Mouse (Mus musculus): ENCODE data around the gene Vps51. TPM values are rescaled to one million over a fixed set of nuclear protein-coding genes. Genes with fewer than 3 reads are reported as not detected.
A peak's percentile ranks its signal among the peaks of the same experiment; 100 is the strongest.

Vps51 gene
- polyA plus RNA-seq, 1 experiment from 2014 or later: 57.8 TPM

DNA sequence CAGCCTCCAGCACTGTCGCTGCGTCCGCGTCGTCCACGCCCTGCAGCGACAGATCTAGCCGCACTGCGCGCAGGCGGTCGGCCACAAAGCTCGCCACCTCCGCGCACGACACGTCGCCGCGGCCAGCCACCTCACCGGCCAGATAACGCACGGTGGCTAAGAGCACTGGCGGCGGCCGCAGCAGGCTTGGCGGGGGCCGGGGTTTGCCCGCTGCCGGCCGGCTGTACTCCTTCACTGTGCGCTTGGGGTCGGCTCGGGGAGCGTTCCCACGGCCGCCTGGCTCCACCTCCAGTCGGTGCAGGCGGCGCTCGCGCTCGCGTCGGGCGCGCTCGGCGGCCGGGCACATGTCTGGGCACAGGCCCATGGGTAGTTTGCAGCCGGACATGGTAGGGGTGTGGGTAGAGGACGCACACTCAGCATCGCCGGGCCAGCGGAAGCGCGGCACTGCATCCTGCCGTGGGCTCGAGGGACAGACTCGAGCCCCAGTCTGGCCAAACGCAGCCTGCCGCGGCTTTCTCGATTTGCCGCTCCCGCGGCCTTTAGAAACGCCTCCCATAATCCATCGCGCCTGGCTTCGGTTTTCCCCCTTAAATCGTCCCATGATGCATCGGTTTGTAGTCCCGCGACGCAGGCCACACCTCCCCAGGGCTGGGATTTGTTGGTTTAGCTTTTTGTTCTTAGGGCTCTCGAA is 41.1 kb upstream of the Vps51 start, which contains the start of gene Sac3d1:
Sac3d1 (minus strand) TSS at position 665 of the 691 bp plus-strand sequence.
- H3K27ac ChIP-seq: peak within 1 kb of the TSS; percentile 95

GRCm38 (mm10) chr19:6117346-6117985 is 40.4 kb upstream of the Vps51 start:
- Histone ChIP-seq H3K4me2 (ENCODE audit: low read length) (peak overlapping the region; percentile 98), H3K36me3 (ENCODE audit: insufficient read depth, low read length) (peaks cover 19% of the 10 kb centered on the region), H3K9me3 (replicated peaks; ENCODE audit: low read length) (no peaks in the 10 kb centered on the region), H3K27ac (peak overlapping the region; percentile 95), H3K27me3 (ENCODE audit: insufficient read depth, low read length) (no peaks in the 10 kb centered on the region), H3K9ac (ENCODE audit: low read depth, low read length) (peak overlapping the region; percentile 81), H3K4me1 (replicated peaks; ENCODE audit: insufficient read depth, low read length) (peaks cover 5% of the 10 kb centered on the region), H3K4me3 (replicated peaks; ENCODE audit: low read depth, low read length) (peak overlapping the region; percentile 79)
- no peak for DNase-seq (ENCODE audit: low spot score)
- TF ChIP-seq CTCF (IDR thresholded peaks at IDR 0.05; ENCODE audit: low read depth): no peak
- ATAC-seq (replicated peaks; ENCODE audit: low FRiP score, low read depth): no peak
- 4% methylated on average over 32 of the region's 32 CpGs for WGBS

More for the DNA sequence above, 41.1 kb upstream of the Vps51 start, which contains the start of gene Sac3d1:
- TF ChIP-seq CTCF (IDR thresholded peaks at IDR 0.05; ENCODE audit: low read depth): no peak; the same call in 1 of the 2 replicates
- peak within 1 kb of the TSS; percentile 98 for H3K4me2 ChIP-seq (ENCODE audit: low read length)
- peak within 1 kb of the TSS; percentile 79 for H3K4me3 ChIP-seq (replicated peaks; ENCODE audit: low read depth, low read length)
- no peaks in the 10 kb centered on the region for H3K9me3 ChIP-seq (replicated peaks; ENCODE audit: low read length)
- H3K9ac ChIP-seq (ENCODE audit: low read depth, low read length): peak within 1 kb of the TSS; percentile 81
- H3K27me3 ChIP-seq (ENCODE audit: insufficient read depth, low read length): no peaks in the 10 kb centered on the region
- H3K4me1 ChIP-seq (replicated peaks; ENCODE audit: insufficient read depth, low read length): peaks cover 5% of the 10 kb centered on the region
- ATAC-seq (replicated peaks; ENCODE audit: low FRiP score, low read depth) (peak; percentile 72), DNase-seq (ENCODE audit: low spot score) (peak; percentile 97)
- H3K36me3 ChIP-seq (ENCODE audit: insufficient read depth, low read length): peaks cover 19% of the 10 kb centered on the region
- WGBS: under 1% methylated on average over 77 of the region's 77 CpGs

- H3K9ac ChIP-seq (ENCODE audit: low read depth, low read length): 0 out of 2 replicates have a peak overlapping the region, but pooled peaks have one; percentile 18
- peaks cover 19% of the 10 kb centered on the region for H3K36me3 ChIP-seq (ENCODE audit: insufficient read depth, low read length)
- WGBS: 93% methylated on average over 15 of the region's 15 CpGs
- H3K27me3 ChIP-seq (ENCODE audit: insufficient read depth, low read length): no peaks in the 10 kb centered on the region
- ATAC-seq (replicated peaks; ENCODE audit: low FRiP score, low read depth): no peak
- no peaks in the 10 kb centered on the region for H3K9me3 ChIP-seq (replicated peaks; ENCODE audit: low read length)
- no peak for DNase-seq (ENCODE audit: low spot score)
- peak overlapping the region; percentile 98; the same call in 1 of the 2 replicates for H3K4me2 ChIP-seq (ENCODE audit: low read length)
- H3K4me3 ChIP-seq (replicated peaks; ENCODE audit: low read depth, low read length): no peak overlapping the region
- peaks cover 5% of the 10 kb centered on the region for H3K4me1 ChIP-seq (replicated peaks; ENCODE audit: insufficient read depth, low read length)
- H3K27ac ChIP-seq: no peak overlapping the region
- TF ChIP-seq CTCF (IDR thresholded peaks at IDR 0.05; ENCODE audit: low read depth): no peak
These were observed 39.3 kb upstream of the Vps51 start for GRCm38 (mm10) chr19:6116113-6116850.

GRCm38 (mm10) chr19:6113116-6113515 is 36.1 kb upstream of the Vps51 start:
- no peak for TF ChIP-seq CTCF (IDR thresholded peaks at IDR 0.05; ENCODE audit: low read depth)
- Histone ChIP-seq H3K4me1 (replicated peaks; ENCODE audit: insufficient read depth, low read length) (peaks cover 5% of the 10 kb centered on the region), H3K9me3 (replicated peaks; ENCODE audit: low read length) (no peaks in the 10 kb centered on the region), H3K27ac (no peak overlapping the region), H3K4me2 (ENCODE audit: low read length) (no peak overlapping the region), H3K4me3 (replicated peaks; ENCODE audit: low read depth, low read length) (no peak overlapping the region), H3K9ac (ENCODE audit: low read depth, low read length) (no peak overlapping the region), H3K27me3 (ENCODE audit: insufficient read depth, low read length) (no peaks in the 10 kb centered on the region), H3K36me3 (ENCODE audit: insufficient read depth, low read length) (peaks cover 19% of the 10 kb centered on the region)
- WGBS: 34% methylated on average over 6 of the region's 6 CpGs
- ATAC-seq (replicated peaks; ENCODE audit: low FRiP score, low read depth) (no peak), DNase-seq (ENCODE audit: low spot score) (no peak)

GRCm38 (mm10) chr19:6105586-6105985 is 28.6 kb upstream of the Vps51 start, which contains the start of gene Naaladl1:
Gene Naaladl1 (plus strand): TSS chr19:6105782.
- ATAC-seq (replicated peaks; ENCODE audit: low FRiP score, low read depth) (no peak), DNase-seq (ENCODE audit: low spot score) (no peak)
- no peaks in the 10 kb centered on the region for H3K4me1 ChIP-seq (replicated peaks; ENCODE audit: insufficient read depth, low read length)
- WGBS: 76% methylated on average over 7 of the region's 7 CpGs
- no peak within 1 kb of the TSS for H3K4me2 ChIP-seq (ENCODE audit: low read length)
- H3K9ac ChIP-seq (ENCODE audit: low read depth, low read length): no peak within 1 kb of the TSS
- TF ChIP-seq CTCF (IDR thresholded peaks at IDR 0.05; ENCODE audit: low read depth): no peak
- no peak within 1 kb of the TSS for H3K4me3 ChIP-seq (replicated peaks; ENCODE audit: low read depth, low read length)
- H3K9me3 ChIP-seq (replicated peaks; ENCODE audit: low read length): no peaks in the 10 kb centered on the region
- no peaks in the 10 kb centered on the region for H3K36me3 ChIP-seq (ENCODE audit: insufficient read depth, low read length)
- H3K27me3 ChIP-seq (ENCODE audit: insufficient read depth, low read length): no peaks in the 10 kb centered on the region
- H3K27ac ChIP-seq: no peak within 1 kb of the TSS

- no peak overlapping the region for H3K4me3 ChIP-seq (replicated peaks; ENCODE audit: low read depth, low read length)
- H3K4me1 ChIP-seq (replicated peaks; ENCODE audit: insufficient read depth, low read length): no peaks in the 10 kb centered on the region
- ATAC-seq (replicated peaks; ENCODE audit: low FRiP score, low read depth) (no peak), DNase-seq (ENCODE audit: low spot score) (no peak)
- H3K27ac ChIP-seq: no peak overlapping the region
- no peaks in the 10 kb centered on the region for H3K36me3 ChIP-seq (ENCODE audit: insufficient read depth, low read length)
- no peak for TF ChIP-seq CTCF (IDR thresholded peaks at IDR 0.05; ENCODE audit: low read depth)
- H3K27me3 ChIP-seq (ENCODE audit: insufficient read depth, low read length): no peaks in the 10 kb centered on the region
- WGBS: 70% methylated on average over 4 of the region's 4 CpGs
- no peak overlapping the region for H3K9ac ChIP-seq (ENCODE audit: low read depth, low read length)
- H3K4me2 ChIP-seq (ENCODE audit: low read length): no peak overlapping the region
- no peaks in the 10 kb centered on the region for H3K9me3 ChIP-seq (replicated peaks; ENCODE audit: low read length)
These were observed 27.4 kb upstream of the Vps51 start for GRCm38 (mm10) chr19:6104476-6104875.

Measured in kidney, postnatal 0 days (tissue).